Mouse (Mus musculus) testis, postnatal 14 days (tissue): Measurements from ENCODE around the gene Celf3.

Source experiments
- DNase-seq: peaks from one replicate; pipeline ENCODE4 v3.0.0; 2021; ENCODE audit warnings: low spot score

Celf3 gene

GRCm38 (mm10) chr3:94477981-94478422, at the start of gene Celf3:
Celf3 (plus strand) TSS chr3:94478295.
- no peak for DNase-seq

GRCm38 (mm10) chr3:94430980-94431379, 47.1 kb upstream of the Celf3 start:
- DNase-seq = no peak

- DNase-seq = no peak
Observed at GRCm38 (mm10) chr3:94434305-94434704, 43.8 kb upstream of the Celf3 start.

- DNase-seq = no peak
Observed at GRCm38 (mm10) chr3:94436420-94436819, 41.7 kb upstream of the Celf3 start.

GRCm38 (mm10) chr3:94441182-94441581, 36.9 kb upstream of the Celf3 start:
- DNase-seq = no peak

GRCm38 (mm10) chr3:94442951-94443596, 35.0 kb upstream of the Celf3 start, which contains the start of gene Mrpl9:
Mrpl9 (plus strand) TSS chr3:94443318.
- peak; percentile 95 for DNase-seq

GRCm38 (mm10) chr3:94443597-94443964, 34.5 kb upstream of the Celf3 start, which contains the start of gene Oaz3:
Oaz3 (minus strand) TSS chr3:94443915.
- DNase-seq = no peak

GRCm38 (mm10) chr3:94449377-94449776, 28.7 kb upstream of the Celf3 start:
- no peak for DNase-seq

GRCm38 (mm10) chr3:94456529-94457000, 21.5 kb upstream of the Celf3 start:
- DNase-seq = peak; percentile 59

GRCm38 (mm10) chr3:94457055-94457454, 21.0 kb upstream of the Celf3 start:
- no peak for DNase-seq

GRCm38 (mm10) chr3:94459834-94460233, 18.3 kb upstream of the Celf3 start:
- no peak for DNase-seq

GRCm38 (mm10) chr3:94463926-94464578, 14.0 kb upstream of the Celf3 start:
- no peak for DNase-seq

GRCm38 (mm10) chr3:94465632-94466430, 12.3 kb upstream of the Celf3 start:
- no peak for DNase-seq

GRCm38 (mm10) chr3:94468931-94469330, 9.2 kb upstream of the Celf3 start:
- no peak for DNase-seq

GRCm38 (mm10) chr3:94472447-94473114, 5.5 kb upstream of the Celf3 start:
- DNase-seq = peak; percentile 38

GRCm38 (mm10) chr3:94473115-94473505, 5.0 kb upstream of the Celf3 start:
- no peak for DNase-seq

- DNase-seq = no peak
Observed at GRCm38 (mm10) chr3:94473567-94474232, 4.4 kb upstream of the Celf3 start.

- DNase-seq = no peak
Observed at GRCm38 (mm10) chr3:94476301-94477035, 1.6 kb upstream of the Celf3 start.

- no peak for DNase-seq
Observed at GRCm38 (mm10) chr3:94477444-94477843, 651 bp upstream of the Celf3 start.

GRCm38 (mm10) chr3:94478591-94479169, 585 bp downstream of the Celf3 start:
- no peak for DNase-seq
